Mouse (Mus musculus): ENCODE results near the gene Chchd6. TPM values are rescaled to one million over a fixed set of nuclear protein-coding genes. Genes with fewer than 3 reads are reported as not detected.

Gene Chchd6
- polyA plus RNA-seq (2016; fragmentation: Nextera tagmentation; extraction: Ambion mirVana), result 79.9 and 80.9 TPM in 2 replicates

GRCm38 (mm10) chr6:89595018-89595776 is at the start of gene Chchd6:
Gene Chchd6 (minus strand): TSS chr6:89595652.
- Histone ChIP-seq H3K36me3 (no peaks in the 10 kb centered on the region), H3K27ac (no peak within 1 kb of the TSS), H3K4me1 (peaks cover 3% of the 10 kb centered on the region; the same call in 1 of the 2 replicates), H3K4me3 (peak within 1 kb of the TSS; percentile 71), H3K9me3 (peaks cover 3% of the 10 kb centered on the region; the same call in 1 of the 2 replicates), H3K9ac (peak within 1 kb of the TSS; percentile 70), H3K4me2 (replicated peaks) (peak within 1 kb of the TSS; percentile 80), H3K27me3 (replicated peaks) (no peaks in the 10 kb centered on the region)
- peak; percentile 99 for ATAC-seq (ENCODE audit: low FRiP score, low read depth)
- WGBS, result under 1% methylated on average over 56 of the region's 56 CpGs

GRCm38 (mm10) chr6:89644271-89645075 is 49.0 kb upstream of the Chchd6 start:
- peak overlapping the region; percentile 63 for H3K9ac ChIP-seq
- peak overlapping the region; percentile 68 for H3K4me3 ChIP-seq
- ATAC-seq (ENCODE audit: low FRiP score, low read depth), result peak; percentile 93
- 0 out of 2 replicates have a peak, but pooled peaks cover 3% of the 10 kb centered on the region for H3K4me1 ChIP-seq
- peak overlapping the region; percentile 76 for H3K27ac ChIP-seq
- H3K4me2 ChIP-seq (replicated peaks), result peak overlapping the region; percentile 86
- no peaks in the 10 kb centered on the region for H3K27me3 ChIP-seq (replicated peaks)
- no peaks in the 10 kb centered on the region for H3K9me3 ChIP-seq
- H3K36me3 ChIP-seq, result no peaks in the 10 kb centered on the region
- WGBS, result 1% methylated on average over 41 of the region's 41 CpGs

DNA sequence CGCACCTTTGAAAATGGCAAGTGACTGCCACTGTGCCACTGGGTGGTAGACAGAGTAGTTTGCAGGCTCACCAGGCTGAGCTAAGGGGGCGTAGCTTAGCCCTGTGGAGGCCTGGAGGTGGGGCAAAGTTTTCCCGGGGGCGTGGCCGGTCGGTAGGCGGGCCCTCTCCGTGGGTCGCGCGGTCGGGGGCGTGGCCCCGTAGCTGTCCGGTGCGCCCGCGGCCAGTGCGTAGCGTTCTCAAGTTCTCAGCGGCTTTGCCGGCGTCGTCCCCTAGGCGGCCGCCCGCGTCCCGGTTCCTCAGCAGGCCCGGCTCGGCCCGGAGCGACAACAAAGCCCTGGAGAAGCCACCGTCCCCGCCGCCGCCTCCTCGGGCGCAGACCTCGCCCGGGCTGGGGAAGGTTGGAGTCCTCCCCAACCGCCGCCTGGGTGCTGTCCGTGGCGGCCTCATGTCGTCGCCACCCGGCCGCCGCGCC is 48.4 kb upstream of the Chchd6 start, which contains the start of gene Txnrd3:
Gene Txnrd3 (plus strand): TSS at position 191 of the 473 bp plus-strand sequence.
- Histone ChIP-seq H3K9me3 (no peaks in the 10 kb centered on the region), H3K4me2 (replicated peaks) (peak within 1 kb of the TSS; percentile 86), H3K9ac (peak within 1 kb of the TSS; percentile 63), H3K4me3 (peak within 1 kb of the TSS; percentile 68), H3K4me1 (0 out of 2 replicates have a peak, but pooled peaks cover 3% of the 10 kb centered on the region), H3K27me3 (replicated peaks) (no peaks in the 10 kb centered on the region), H3K36me3 (no peaks in the 10 kb centered on the region), H3K27ac (peak within 1 kb of the TSS; percentile 76)
- ATAC-seq (ENCODE audit: low FRiP score, low read depth), result peak; percentile 92
- under 1% methylated on average over 51 of the region's 51 CpGs for WGBS

GRCm38 (mm10) chr6:89639025-89639424 is 43.6 kb upstream of the Chchd6 start:
- H3K4me3 ChIP-seq, result no peak overlapping the region
- 42% methylated on average over 2 of the region's 2 CpGs for WGBS
- no peaks in the 10 kb centered on the region for H3K36me3 ChIP-seq
- H3K9ac ChIP-seq, result no peak overlapping the region
- no peak overlapping the region for H3K4me2 ChIP-seq (replicated peaks)
- no peak overlapping the region for H3K27ac ChIP-seq
- no peaks in the 10 kb centered on the region for H3K27me3 ChIP-seq (replicated peaks)
- no peaks in the 10 kb centered on the region for H3K9me3 ChIP-seq
- no peak for ATAC-seq (ENCODE audit: low FRiP score, low read depth)
- 0 out of 2 replicates have a peak, but pooled peaks cover 3% of the 10 kb centered on the region for H3K4me1 ChIP-seq

- Histone ChIP-seq H3K36me3 (no peaks in the 10 kb centered on the region), H3K4me1 (0 out of 2 replicates have a peak, but pooled peaks cover 3% of the 10 kb centered on the region), H3K9ac (no peak overlapping the region), H3K4me2 (replicated peaks) (no peak overlapping the region), H3K27ac (no peak overlapping the region), H3K9me3 (no peaks in the 10 kb centered on the region), H3K4me3 (no peak overlapping the region), H3K27me3 (replicated peaks) (no peaks in the 10 kb centered on the region)
- WGBS, result 82% methylated on average over 4 of the region's 4 CpGs
- ATAC-seq (ENCODE audit: low FRiP score, low read depth), result no peak
Measured at GRCm38 (mm10) chr6:89637977-89638376, 42.5 kb upstream of the Chchd6 start.

DNA sequence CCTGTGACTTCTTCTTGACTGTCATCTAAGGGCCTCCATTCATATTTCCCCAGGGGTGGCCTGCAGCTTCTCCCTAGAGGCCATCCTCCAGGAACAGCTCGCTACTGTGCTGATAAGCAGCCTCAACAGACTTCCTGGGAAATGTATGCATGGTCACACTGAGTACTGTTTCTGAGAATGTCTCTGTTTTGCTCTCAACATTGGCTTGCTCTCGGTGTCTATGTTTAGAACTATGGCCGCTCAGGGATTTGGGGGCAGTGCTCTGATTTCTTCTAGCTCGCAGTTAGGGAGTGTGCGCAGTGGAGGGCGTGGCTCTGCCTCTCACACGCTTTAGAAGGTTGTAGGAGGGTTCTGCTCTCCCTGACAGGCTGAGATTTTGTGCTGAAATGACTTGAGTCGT is 38.9 kb upstream of the Chchd6 start:
- no peak overlapping the region for H3K4me3 ChIP-seq
- no peaks in the 10 kb centered on the region for H3K36me3 ChIP-seq
- H3K4me1 ChIP-seq, result peaks cover 2% of the 10 kb centered on the region; the same call in 1 of the 2 replicates
- no peaks in the 10 kb centered on the region for H3K9me3 ChIP-seq
- no peaks in the 10 kb centered on the region for H3K27me3 ChIP-seq (replicated peaks)
- H3K4me2 ChIP-seq (replicated peaks), result no peak overlapping the region
- H3K9ac ChIP-seq, result no peak overlapping the region
- ATAC-seq (ENCODE audit: low FRiP score, low read depth), result no peak
- WGBS, result 47% methylated on average over 8 of the region's 8 CpGs
- no peak overlapping the region for H3K27ac ChIP-seq

DNA sequence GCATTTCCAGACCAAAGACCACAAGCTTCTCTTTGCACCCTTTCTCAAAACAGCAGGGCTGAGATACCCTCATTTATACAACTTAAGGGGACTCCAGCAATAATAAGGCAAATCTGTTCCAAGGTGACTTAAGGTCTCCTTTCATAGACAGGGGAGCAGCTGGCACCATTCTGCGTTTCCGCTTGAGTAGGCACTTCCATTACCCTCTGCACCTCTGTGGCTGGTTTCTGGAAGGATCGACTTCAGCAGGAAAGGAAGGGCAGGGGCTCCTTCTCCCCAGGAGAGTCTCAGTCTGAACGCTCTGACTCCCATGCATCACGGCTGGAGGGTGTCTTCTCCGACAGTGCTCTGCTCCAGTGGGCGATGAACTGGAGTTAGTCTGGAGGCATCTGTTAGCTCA is 37.7 kb upstream of the Chchd6 start:
- H3K27ac ChIP-seq, result no peak overlapping the region
- no peak for ATAC-seq (ENCODE audit: low FRiP score, low read depth)

GRCm38 (mm10) chr6:89631809-89632562 is 36.5 kb upstream of the Chchd6 start:
- no peaks in the 10 kb centered on the region for H3K36me3 ChIP-seq
- 14% methylated on average over 10 of the region's 10 CpGs for WGBS
- H3K27ac ChIP-seq, result no peak overlapping the region
- peaks cover 2% of the 10 kb centered on the region; the same call in 1 of the 2 replicates for H3K4me1 ChIP-seq
- H3K9me3 ChIP-seq, result no peaks in the 10 kb centered on the region
- H3K4me2 ChIP-seq (replicated peaks), result peak overlapping the region; percentile 41; the same call in 1 of the 2 replicates
- no peak overlapping the region for H3K4me3 ChIP-seq
- ATAC-seq (ENCODE audit: low FRiP score, low read depth), result peak; percentile 68
- no peak overlapping the region for H3K9ac ChIP-seq
- no peaks in the 10 kb centered on the region for H3K27me3 ChIP-seq (replicated peaks)

More for the DNA sequence above, 37.7 kb upstream of the Chchd6 start:
- Histone ChIP-seq H3K36me3 (no peaks in the 10 kb centered on the region), H3K4me2 (replicated peaks) (no peak overlapping the region), H3K4me1 (peaks cover 2% of the 10 kb centered on the region; the same call in 1 of the 2 replicates), H3K4me3 (no peak overlapping the region), H3K9me3 (no peaks in the 10 kb centered on the region), H3K27me3 (replicated peaks) (no peaks in the 10 kb centered on the region), H3K9ac (no peak overlapping the region)
- WGBS, result 63% methylated on average over 7 of the region's 7 CpGs

- Histone ChIP-seq H3K4me1 (peaks cover 2% of the 10 kb centered on the region; the same call in 1 of the 2 replicates), H3K9me3 (no peaks in the 10 kb centered on the region), H3K27me3 (replicated peaks) (no peaks in the 10 kb centered on the region), H3K4me3 (no peak overlapping the region), H3K9ac (no peak overlapping the region), H3K27ac (no peak overlapping the region), H3K36me3 (no peaks in the 10 kb centered on the region), H3K4me2 (replicated peaks) (no peak overlapping the region)
- 60% methylated on average over 8 of the region's 8 CpGs for WGBS
- ATAC-seq (ENCODE audit: low FRiP score, low read depth), result no peak
Measured at GRCm38 (mm10) chr6:89628045-89628785, 32.8 kb upstream of the Chchd6 start.

DNA sequence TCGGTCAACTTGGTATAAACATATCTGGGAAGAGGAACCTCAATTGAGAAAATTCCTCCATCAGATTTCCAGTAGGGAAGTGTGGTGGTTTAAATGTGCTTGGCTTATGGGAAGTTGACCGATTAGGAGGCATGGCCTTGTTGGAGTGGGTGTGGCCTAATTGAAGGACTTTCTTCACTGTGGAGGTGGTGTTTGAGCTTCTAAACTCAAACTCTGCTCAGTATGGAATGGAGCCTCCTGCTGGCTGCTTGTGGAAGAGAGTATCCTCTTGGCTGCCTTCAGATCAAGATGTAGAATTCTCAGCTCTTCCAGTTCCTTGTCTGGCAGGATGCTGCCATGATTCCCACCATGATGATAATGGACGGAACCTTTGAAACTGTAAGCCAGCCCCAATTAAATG is 27.2 kb upstream of the Chchd6 start:
- H3K9ac ChIP-seq, result no peak overlapping the region
- no peaks in the 10 kb centered on the region for H3K36me3 ChIP-seq
- no peaks in the 10 kb centered on the region for H3K4me1 ChIP-seq
- no peak for ATAC-seq (ENCODE audit: low FRiP score, low read depth)
- 87% methylated on average over 3 of the region's 3 CpGs for WGBS
- H3K9me3 ChIP-seq, result no peaks in the 10 kb centered on the region
- H3K4me2 ChIP-seq (replicated peaks), result no peak overlapping the region
- H3K27ac ChIP-seq, result no peak overlapping the region
- H3K27me3 ChIP-seq (replicated peaks), result no peaks in the 10 kb centered on the region
- H3K4me3 ChIP-seq, result no peak overlapping the region

DNA sequence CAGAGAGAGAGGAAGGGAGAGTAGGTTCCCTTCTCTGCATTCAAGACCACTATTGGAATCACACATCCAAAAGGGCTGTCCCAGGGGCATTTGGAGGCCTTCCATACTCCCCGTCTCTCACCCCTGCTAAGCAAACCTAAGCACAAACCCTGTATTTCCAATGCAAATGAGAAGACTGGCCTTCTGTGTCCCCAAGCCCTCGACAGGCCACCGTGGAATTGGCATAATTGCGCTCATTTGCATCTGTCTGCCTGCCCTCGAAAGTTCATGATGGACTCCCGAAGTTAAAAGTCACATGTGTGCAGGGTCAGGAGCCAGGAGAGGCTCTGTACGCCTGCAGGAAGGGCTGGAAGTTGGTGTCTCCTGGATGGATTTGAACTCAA is 19.9 kb upstream of the Chchd6 start:
- H3K36me3 ChIP-seq, result no peaks in the 10 kb centered on the region
- no peak for ATAC-seq (ENCODE audit: low FRiP score, low read depth)
- H3K27me3 ChIP-seq (replicated peaks), result no peaks in the 10 kb centered on the region
- no peak overlapping the region for H3K27ac ChIP-seq
- no peak overlapping the region for H3K4me3 ChIP-seq
- H3K4me1 ChIP-seq, result peaks cover 32% of the 10 kb centered on the region
- H3K9ac ChIP-seq, result no peak overlapping the region
- 25% methylated on average over 7 of the region's 7 CpGs for WGBS
- H3K9me3 ChIP-seq, result no peaks in the 10 kb centered on the region
- no peak overlapping the region for H3K4me2 ChIP-seq (replicated peaks)

Data from neural tube, embryonic 12.5 days (tissue).